Comparison of ENCODE assay signal across 32 mouse cellular contexts in genomic region chr7:24563837-24564206, GRCm38 (mm10). TPM values are rescaled to one million over a fixed set of nuclear protein-coding genes. Genes with fewer than 3 reads are reported as not detected.
DNase-seq lines count a peak whose midpoint lies in the region; ATAC-seq and TF ChIP-seq lines count a peak whose summit lies in the region.
"Had no signal": no experiment of that assay in that cellular context is flagged by ENCODE, and none has a peak within 500 bp of the region (broad histone marks: within the 10 kb centered on the region; RNA-seq: fewer than 3 reads in every experiment).

No protein-coding gene starts in this region.

- H3K4me2 ChIP-seq in midbrain, embryonic 11.5 days: no peak overlapping the region
- H3K4me2 ChIP-seq in midbrain, embryonic 15.5 days: no peak overlapping the region
- peak overlapping the region; percentile 67 for H3K4me2 ChIP-seq in CH12.LX (ENCODE audit: insufficient read depth, low read depth, poor library complexity, severe bottlenecking)
- H3K4me2 ChIP-seq: embryonic facial prominence, embryonic 12.5 days; embryonic facial prominence, embryonic 15.5 days; heart, embryonic 11.5 days; hindbrain, embryonic 13.5 days; intestine, embryonic 15.5 days had no signal

- dilution Hi-C loops in CH12.LX (cut with MboI; ENCODE audit: extremely low pct_ligation_motif_present, extremely low pct_unique_long_range_greater_than_20kb, low sequenced_read_pairs): no loop called here

- H3K27me3 ChIP-seq in midbrain, embryonic 11.5 days (ENCODE audit: control insufficient read depth, insufficient read depth, low read length): no peaks in the 10 kb centered on the region
- H3K27me3 ChIP-seq in midbrain, embryonic 15.5 days (replicated peaks): no peaks in the 10 kb centered on the region
- no peaks in the 10 kb centered on the region for H3K27me3 ChIP-seq in CH12.LX (replicated peaks)
- no peaks in the 10 kb centered on the region for H3K27me3 ChIP-seq in cerebellum, adult 2 months (ENCODE audit: control insufficient read depth, insufficient read depth, low read length)
- H3K27me3 ChIP-seq: embryonic facial prominence, embryonic 12.5 days; embryonic facial prominence, embryonic 15.5 days; hindbrain, embryonic 13.5 days; intestine, embryonic 15.5 days; Patski had no signal

- 0 out of 2 replicates have a peak, but pooled peaks have one; percentile 8 for TF ChIP-seq EP300 in CH12.LX (IDR thresholded peaks at IDR 0.05; ENCODE audit: low read length)

- H3K27ac ChIP-seq in midbrain, embryonic 11.5 days (ENCODE audit: low read depth, low read length): no peak overlapping the region
- H3K27ac ChIP-seq in midbrain, embryonic 15.5 days: no peak overlapping the region
- H3K27ac ChIP-seq in CH12.LX (ENCODE audit: insufficient read depth, low read depth): peak overlapping the region; percentile 100
- no peak overlapping the region for H3K27ac ChIP-seq in cerebellum, adult 2 months (ENCODE audit: insufficient read depth, low read length)
- H3K27ac ChIP-seq: embryonic facial prominence, embryonic 12.5 days; embryonic facial prominence, embryonic 15.5 days; hindbrain, embryonic 10.5 days; hindbrain, embryonic 13.5 days; intestine, embryonic 15.5 days had no signal

- H3K9ac ChIP-seq in midbrain, embryonic 11.5 days (ENCODE audit: low read length): no peak overlapping the region
- H3K9ac ChIP-seq in midbrain, embryonic 15.5 days: no peak overlapping the region
- H3K9ac ChIP-seq in CH12.LX (ENCODE audit: insufficient read depth, low read depth): peak overlapping the region; percentile 21
- H3K9ac ChIP-seq: embryonic facial prominence, embryonic 12.5 days; embryonic facial prominence, embryonic 15.5 days; forebrain, postnatal 0 days; hindbrain, embryonic 13.5 days; intestine, embryonic 15.5 days had no signal

- no peaks in the 10 kb centered on the region for H3K9me3 ChIP-seq in midbrain, embryonic 11.5 days (ENCODE audit: control insufficient read depth, low read length)
- H3K9me3 ChIP-seq in midbrain, embryonic 15.5 days: no peaks in the 10 kb centered on the region
- H3K9me3 ChIP-seq in CH12.LX (replicated peaks; ENCODE audit: low read length): no peaks in the 10 kb centered on the region
- H3K9me3 ChIP-seq: embryonic facial prominence, embryonic 12.5 days; embryonic facial prominence, embryonic 15.5 days; G1E; hindbrain, embryonic 10.5 days; hindbrain, embryonic 13.5 days; intestine, embryonic 15.5 days had no signal

- peaks cover 16% of the 10 kb centered on the region for H3K36me3 ChIP-seq in midbrain, embryonic 11.5 days (ENCODE audit: control insufficient read depth, insufficient read depth, low read length)
- H3K36me3 ChIP-seq in midbrain, embryonic 15.5 days (replicated peaks): peaks cover 20% of the 10 kb centered on the region; the same call in 1 of the 2 replicates
- H3K36me3 ChIP-seq in CH12.LX (replicated peaks in 1 of 2; ENCODE audit: control insufficient read depth in 1 of 2, insufficient read depth in 1 of 2, low read length in 1 of 2): peaks cover 44 to 67% of the 10 kb centered on the region in 2 experiments

- H3K79me2 ChIP-seq in CH12.LX (replicated peaks; ENCODE audit: control insufficient read depth, extremely low read depth, insufficient read depth, poor library complexity, severe bottlenecking): peaks cover 15% of the 10 kb centered on the region; the same call in 1 of the 2 replicates

- H3K4me1 ChIP-seq in midbrain, embryonic 11.5 days (ENCODE audit: control insufficient read depth, insufficient read depth, low read length): no peaks in the 10 kb centered on the region
- no peaks in the 10 kb centered on the region for H3K4me1 ChIP-seq in midbrain, embryonic 15.5 days
- peaks cover 53 to 93% of the 10 kb centered on the region in 2 experiments for H3K4me1 ChIP-seq in CH12.LX (ENCODE audit: control insufficient read depth in 1 of 2, insufficient read depth in 2 of 2)
- H3K4me1 ChIP-seq in cerebellum, adult 2 months (ENCODE audit: control insufficient read depth, insufficient read depth, low read length): no peaks in the 10 kb centered on the region
- H3K4me1 ChIP-seq: embryonic facial prominence, embryonic 12.5 days; embryonic facial prominence, embryonic 15.5 days; hindbrain, embryonic 10.5 days; hindbrain, embryonic 13.5 days; intestine, embryonic 15.5 days had no signal

- TF ChIP-seq RAD21 in CH12.LX (IDR thresholded peaks at IDR 0.05; ENCODE audit: low read depth, low read length): no peak

- TF ChIP-seq POLR2A in CH12.LX (IDR thresholded peaks at IDR 0.05; ENCODE audit: low read depth, low read length): peak; percentile 43
- no peak for TF ChIP-seq POLR2A in cerebellum, adult 2 months (IDR thresholded peaks at IDR 0.05; ENCODE audit: borderline replicate concordance, insufficient read depth, low read length)

- no peak overlapping the region for H3K4me3 ChIP-seq in midbrain, embryonic 11.5 days (ENCODE audit: low read depth, low read length)
- no peak overlapping the region for H3K4me3 ChIP-seq in midbrain, embryonic 15.5 days
- peak overlapping the region; percentile 6 to 47 (median 24) for H3K4me3 ChIP-seq in CH12.LX (replicated peaks in 1 of 3; ENCODE audit: low read depth in 2 of 3, low read length in 2 of 3, poor library complexity in 1 of 3)
- H3K4me3 ChIP-seq in cerebellum, adult 2 months (replicated peaks; ENCODE audit: insufficient read depth, low read depth, low read length): no peak overlapping the region
- H3K4me3 ChIP-seq: embryonic facial prominence, embryonic 12.5 days; embryonic facial prominence, embryonic 15.5 days; hindbrain, embryonic 10.5 days; hindbrain, embryonic 13.5 days; intestine, embryonic 15.5 days had no signal

- no peak for TF ChIP-seq CTCF in CH12.LX (conservative IDR thresholded peaks at IDR 0.05 in 1 of 2, IDR thresholded peaks at IDR 0.05 in 1 of 2; ENCODE audit: low read depth in 2 of 2, low read length in 2 of 2)
- no peak for TF ChIP-seq CTCF in cerebellum, adult 2 months (IDR thresholded peaks at IDR 0.05; ENCODE audit: borderline replicate concordance, insufficient read depth, low read depth, low read length)

- WGBS in midbrain, embryonic 11.5 days: 91% methylated on average over 4 of the region's 4 CpGs
- WGBS in midbrain, embryonic 15.5 days: 92% methylated on average over 4 of the region's 4 CpGs
- WGBS in cerebellum, adult 2 months: 84% methylated on average over 4 of the region's 4 CpGs

- in situ Hi-C loops in CH12.LX (cut with MboI; ENCODE audit: low pct_ligation_motif_present, low pct_unique_long_range_greater_than_20kb, low sequenced_read_pairs): no loop called here

- ATAC-seq in midbrain, embryonic 11.5 days (ENCODE audit: low FRiP score): 0 out of 2 replicates have a peak, but pooled peaks have one; percentile 38
- ATAC-seq in midbrain, embryonic 15.5 days (replicated peaks): no peak
- ATAC-seq: hindbrain, embryonic 16.5 days had no signal

- DNase-seq in midbrain, embryonic 11.5 days (ENCODE audit: low spot score, missing footprints): no peak
- DNase-seq in CH12.LX (ENCODE audit: extremely low read depth) (peak; percentile 84), R1 (ENCODE audit: low read depth, low spot score) (peak; percentile 56)
- DNase-seq in gastrocnemius, adult 18-20 months (ENCODE audit: low spot score): no peak
- no peak for DNase-seq in cerebellum, adult 2 months
- DNase-seq: adrenal gland, adult 8-10 months; adrenal gland, postnatal 25 days; cerebellum, adult 11-12 months; cerebellum, adult 9-10 months; cerebellum, postnatal 14 days; forebrain, postnatal 0 days; heart, adult 11 months; heart, postnatal 36 days; kidney, adult 11 months had no signal

RNA-seq across cellular contexts. Expression of gene Xrcc1, which starts 17.7 kb away (rescaled TPM):
- polyA plus RNA-seq in midbrain, embryonic 11.5 days (2014; fragmentation: Nextera tagmentation; extraction: Ambion mirVana): 91.9 and 101 TPM in 2 replicates
- 67.1 and 76.5 TPM in 2 replicates for polyA plus RNA-seq in midbrain, embryonic 15.5 days (2015; fragmentation: Nextera tagmentation; extraction: Ambion mirVana)
- total RNA-seq in CH12.LX (2012; rRNA removed) (128 and 136 TPM in 2 replicates), CH12.LX (2014; rRNA removed) (81.7 and 86.3 TPM in 2 replicates)
- polyA plus RNA-seq in CH12.LX (2012; ENCODE audit: insufficient read length, low read depth): 148 and 162 TPM in 2 replicates
- total RNA-seq in gastrocnemius, adult 18-20 months (2021): 10 to 100 TPM; 16.5 to 20.1 TPM
- 46.2 and 51.3 TPM in 2 replicates for polyA plus RNA-seq in cerebellum, adult 2 months (2012; rRNA removed)

RNA-seq across cellular contexts. Expression of gene Pinlyp, which starts 17.9 kb away (rescaled TPM):
- polyA plus RNA-seq in midbrain, embryonic 11.5 days (2014; fragmentation: Nextera tagmentation; extraction: Ambion mirVana): not detected in 2 replicates
- polyA plus RNA-seq in midbrain, embryonic 15.5 days (2015; fragmentation: Nextera tagmentation; extraction: Ambion mirVana): not detected in 2 replicates
- total RNA-seq in CH12.LX (2012; rRNA removed) (6.1 and 6.4 TPM in 2 replicates), CH12.LX (2014; rRNA removed) (11.9 and 17.3 TPM in 2 replicates)
- 6.6 and 7.4 TPM in 2 replicates for polyA plus RNA-seq in CH12.LX (2012; ENCODE audit: insufficient read length, low read depth)
- not detected for total RNA-seq in gastrocnemius, adult 18-20 months (2021)
- polyA plus RNA-seq in cerebellum, adult 2 months (2012; rRNA removed): not detected in 2 replicates
- total RNA-seq: adrenal gland, adult 8-10 months; adrenal gland, postnatal 25 days; G1E; gastrocnemius, adult 8-10 months; gastrocnemius, postnatal 4 days; heart, adult 8-10 months; heart, postnatal 36 days had no signal
- polyA plus RNA-seq: activated CD4-positive, CD25-positive, alpha-beta regulatory T cell, adult 4 months; embryonic facial prominence, embryonic 12.5 days; forebrain, embryonic 11.5 days; forebrain, postnatal 0 days; frontal cortex, adult 2 months; G1E; heart, embryonic 11.5 days; heart, embryonic 14.5 days; heart, postnatal 0 days; hindbrain, embryonic 10.5 days; hindbrain, embryonic 13.5 days; hindbrain, embryonic 16.5 days; intestine, embryonic 15.5 days had no signal

RNA-seq across cellular contexts. Expression of gene Ethe1, which starts 23.5 kb away (rescaled TPM):
- 18.8 and 19.6 TPM in 2 replicates for polyA plus RNA-seq in midbrain, embryonic 11.5 days (2014; fragmentation: Nextera tagmentation; extraction: Ambion mirVana)
- polyA plus RNA-seq in midbrain, embryonic 15.5 days (2015; fragmentation: Nextera tagmentation; extraction: Ambion mirVana): 25.4 and 25.8 TPM in 2 replicates
- 18.6 and 24.1 TPM in 2 replicates for total RNA-seq in CH12.LX (2012; rRNA removed)
- 25.0 and 32.0 TPM in 2 replicates for total RNA-seq in CH12.LX (2014; rRNA removed)
- polyA plus RNA-seq in CH12.LX (2012; ENCODE audit: insufficient read length, low read depth): 16.5 and 22.8 TPM in 2 replicates
- 10 to 100 TPM; 25.5 to 29.0 TPM for total RNA-seq in gastrocnemius, adult 18-20 months (2021)
- 25.7 and 28.0 TPM in 2 replicates for polyA plus RNA-seq in cerebellum, adult 2 months (2012; rRNA removed)

RNA-seq across cellular contexts. Expression of gene Zfp575, which starts 23.6 kb away (rescaled TPM):
- polyA plus RNA-seq in midbrain, embryonic 11.5 days (2014; fragmentation: Nextera tagmentation; extraction: Ambion mirVana): 1.0 and 1.4 TPM in 2 replicates
- polyA plus RNA-seq in midbrain, embryonic 15.5 days (2015; fragmentation: Nextera tagmentation; extraction: Ambion mirVana): 16.3 and 18.1 TPM in 2 replicates
- total RNA-seq in CH12.LX (2012; rRNA removed) (0.46 and 0.81 TPM in 2 replicates), CH12.LX (2014; rRNA removed) (0.09 TPM in 1 of 2 replicates, not detected in the other)
- polyA plus RNA-seq in CH12.LX (2012; ENCODE audit: insufficient read length, low read depth): 0.14 and 0.20 TPM in 2 replicates
- under 1 TPM in 1 of 2 experiments, not detected in 1; 0.09 TPM for total RNA-seq in gastrocnemius, adult 18-20 months (2021)
- polyA plus RNA-seq in cerebellum, adult 2 months (2012; rRNA removed): 1.4 TPM in 2 replicates
- polyA plus RNA-seq: G1E, Patski had no signal

RNA-seq across cellular contexts. Expression of gene Irgq, which starts 33.3 kb away (rescaled TPM):
- 13.4 and 14.0 TPM in 2 replicates for polyA plus RNA-seq in midbrain, embryonic 11.5 days (2014; fragmentation: Nextera tagmentation; extraction: Ambion mirVana)
- polyA plus RNA-seq in midbrain, embryonic 15.5 days (2015; fragmentation: Nextera tagmentation; extraction: Ambion mirVana): 31.8 and 33.2 TPM in 2 replicates
- total RNA-seq in CH12.LX (2012; rRNA removed) (8.7 and 10.1 TPM in 2 replicates), CH12.LX (2014; rRNA removed) (4.6 and 5.1 TPM in 2 replicates)
- 8.6 and 9.9 TPM in 2 replicates for polyA plus RNA-seq in CH12.LX (2012; ENCODE audit: insufficient read length, low read depth)
- 10 to 100 TPM; 11.5 to 16.2 TPM for total RNA-seq in gastrocnemius, adult 18-20 months (2021)
- polyA plus RNA-seq in cerebellum, adult 2 months (2012; rRNA removed): 37.0 and 38.3 TPM in 2 replicates

Comparison
In these comparisons a context has a peak if more than half of its experiments do, and no peak if none do; other contexts are left out.
1. DNase-seq: peak in CH12.LX (single experiment) and R1 (single experiment); none in midbrain, embryonic 11.5 days (single experiment), gastrocnemius, adult 18-20 months (single experiment) and cerebellum, adult 2 months (0 of 2).
2. H3K4me3 ChIP-seq: peak in CH12.LX (3 of 3); none in midbrain, embryonic 11.5 days (single experiment), midbrain, embryonic 15.5 days (single experiment) and cerebellum, adult 2 months (single experiment).